Mouse (Mus musculus): ENCODE measurements around the gene Emc7.

- TF ChIP-seq CTCF (IDR thresholded peaks at IDR 0.05; ENCODE audit: extremely low read depth, insufficient read length, insufficient replicate concordance, low read depth, low read length) = no peak
- TF ChIP-seq POLR2A (IDR thresholded peaks at IDR 0.05; ENCODE audit: low read depth, low read length) = no peak
Measured at GRCm38 (mm10) chr2:112513036-112513435, 58.2 kb downstream of the Emc7 start.
